Mouse (Mus musculus) embryonic facial prominence, embryonic 14.5 days (tissue): ENCODE data around the gene Cdc25a. TPM values are rescaled to one million over a fixed set of nuclear protein-coding genes. Genes with fewer than 3 reads are reported as not detected.
A peak's percentile ranks its signal among the peaks of the same experiment; 100 is the strongest.

Experiments
- ATAC-seq: fragments of 200-750 bp; cut with Nextera tagmentation; 2 replicates; pipeline ENCODE4 v1.8.0; 2017; ENCODE audit warnings: low read depth, moderate number of reproducible peaks, moderate TSS enrichment
- DNase-seq: peaks from one replicate; pipeline ENCODE4 v3.0.0-alpha.2; 2015; ENCODE audit warnings: low spot score
- H3K27ac ChIP-seq: fragments of 300-500 bp; sonication (generic); replicated peaks from 2 replicates; pipeline ENCODE4 v1.5.1; 2014; ENCODE audit warnings: low read depth, mild to moderate bottlenecking, low read length, moderate library complexity
- H3K27me3 ChIP-seq: fragments of 300-500 bp; sonication (generic); replicated peaks from 2 replicates; pipeline ENCODE4 v1.6.1; 2014; ENCODE audit warnings: low read length; ENCODE audit not compliant: control insufficient read depth, insufficient read depth
- H3K36me3 ChIP-seq: fragments of 300-500 bp; sonication (generic); 2 replicates; pipeline ENCODE4 v1.6.1; 2014; ENCODE audit warnings: low read length, mixed read lengths; ENCODE audit not compliant: control insufficient read depth, insufficient read depth
- H3K4me1 ChIP-seq: fragments of 300-500 bp; sonication (generic); 2 replicates; pipeline ENCODE4 v1.6.1; 2014; ENCODE audit warnings: antibody characterized with exemption, low read length; ENCODE audit not compliant: control insufficient read depth, insufficient read depth
- H3K4me2 ChIP-seq: fragments of 300-500 bp; sonication (generic); 2 replicates; pipeline ENCODE4 v1.6.1; 2014; ENCODE audit warnings: low read depth, mild to moderate bottlenecking, low read length, moderate library complexity, mixed read lengths
- H3K4me3 ChIP-seq: fragments of 300-500 bp; sonication (generic); 2 replicates; pipeline ENCODE4 v1.5.1; 2014; ENCODE audit warnings: low read depth, mild to moderate bottlenecking, low read length
- H3K9ac ChIP-seq: fragments of 300-500 bp; sonication (generic); 2 replicates; pipeline ENCODE4 v1.6.1; 2014; ENCODE audit warnings: low read depth, mild to moderate bottlenecking, low read length, moderate library complexity, mixed read lengths
- H3K9me3 ChIP-seq: fragments of 300-500 bp; sonication (generic); 2 replicates; pipeline ENCODE4 v1.6.1; 2016; ENCODE audit warnings: low read length; ENCODE audit not compliant: control insufficient read depth
- WGBS: fragments of 180-500 bp; shearing (Covaris S2); extraction: QIAGEN DNeasy Blood & Tissue Kit; methylation state at CpG from one replicate; pipeline ENCODE4 v1.1.7; 2014; 5-methylcytosine and 5-hydroxymethylcytosine counted together
- polyA plus RNA-seq: library from polyadenylated mRNA; unstranded; fragments of >200 nt; fragmentation: Nextera tagmentation; extraction: Ambion mirVana; gene quantifications from 2 replicates; pipeline ENCODE4 v1.2.1, GENCODE M21; 2014

The Cdc25a gene
- polyA plus RNA-seq, 1 experiment from 2014 or later: 24.5 TPM

GRCm38 (mm10) chr9:109909926-109910325 lies 34.5 kb downstream of the Cdc25a start:
- H3K9me3 ChIP-seq: no peaks in the 10 kb centered on the region
- no peaks in the 10 kb centered on the region for H3K36me3 ChIP-seq
- H3K4me3 ChIP-seq: no peak overlapping the region
- DNase-seq: no peak
- no peak overlapping the region for H3K4me2 ChIP-seq
- H3K27me3 ChIP-seq: no peaks in the 10 kb centered on the region
- WGBS: 83% methylated on average over 4 of the region's 4 CpGs
- H3K9ac ChIP-seq: no peak overlapping the region
- H3K27ac ChIP-seq: no peak overlapping the region
- no peaks in the 10 kb centered on the region for H3K4me1 ChIP-seq
- no peak for ATAC-seq

- Histone ChIP-seq H3K4me2 (no peak overlapping the region), H3K9ac (no peak overlapping the region), H3K27me3 (no peaks in the 10 kb centered on the region), H3K27ac (no peak overlapping the region), H3K4me1 (no peaks in the 10 kb centered on the region), H3K36me3 (no peaks in the 10 kb centered on the region), H3K4me3 (no peak overlapping the region), H3K9me3 (no peaks in the 10 kb centered on the region)
- ATAC-seq: no peak
- no peak for DNase-seq
- WGBS: 79% methylated on average over 7 of the region's 7 CpGs
These were observed 36.4 kb downstream of the Cdc25a start for GRCm38 (mm10) chr9:109911779-109912178.

GRCm38 (mm10) chr9:109914269-109914926 lies 39.0 kb downstream of the Cdc25a start:
- no peaks in the 10 kb centered on the region for H3K9me3 ChIP-seq
- H3K27me3 ChIP-seq: no peaks in the 10 kb centered on the region
- no peak overlapping the region for H3K4me2 ChIP-seq
- no peak overlapping the region for H3K27ac ChIP-seq
- ATAC-seq: no peak
- DNase-seq: no peak
- H3K9ac ChIP-seq: no peak overlapping the region
- no peaks in the 10 kb centered on the region for H3K4me1 ChIP-seq
- 62% methylated on average over 4 of the region's 4 CpGs for WGBS
- H3K4me3 ChIP-seq: no peak overlapping the region
- H3K36me3 ChIP-seq: no peaks in the 10 kb centered on the region

- H3K4me3 ChIP-seq: no peak overlapping the region
- H3K9ac ChIP-seq: no peak overlapping the region
- DNase-seq (no peak), ATAC-seq (no peak)
- H3K4me2 ChIP-seq: no peak overlapping the region
- H3K27me3 ChIP-seq: no peaks in the 10 kb centered on the region
- 91% methylated on average over 2 of the region's 2 CpGs for WGBS
- H3K9me3 ChIP-seq: no peaks in the 10 kb centered on the region
- no peak overlapping the region for H3K27ac ChIP-seq
- H3K4me1 ChIP-seq: no peaks in the 10 kb centered on the region
- H3K36me3 ChIP-seq: no peaks in the 10 kb centered on the region
These were observed 42.6 kb downstream of the Cdc25a start for GRCm38 (mm10) chr9:109917931-109918330.

- H3K9ac ChIP-seq: no peak overlapping the region
- WGBS: 93% methylated on average over 3 of the region's 3 CpGs
- ATAC-seq: no peak
These were observed 53.8 kb downstream of the Cdc25a start for GRCm38 (mm10) chr9:109929131-109929530.

GRCm38 (mm10) chr9:109930063-109930462 lies 54.7 kb downstream of the Cdc25a start:
- no peak overlapping the region for H3K27ac ChIP-seq
- H3K4me1 ChIP-seq: peaks cover 7% of the 10 kb centered on the region; the same call in 1 of the 2 replicates
- H3K27me3 ChIP-seq: no peaks in the 10 kb centered on the region
- H3K9me3 ChIP-seq: no peaks in the 10 kb centered on the region
- H3K4me3 ChIP-seq: no peak overlapping the region
- DNase-seq: no peak
- WGBS: 91% methylated on average over 5 of the region's 5 CpGs
- H3K4me2 ChIP-seq: no peak overlapping the region
- no peak overlapping the region for H3K9ac ChIP-seq
- H3K36me3 ChIP-seq: no peaks in the 10 kb centered on the region
- ATAC-seq: no peak

More at GRCm38 (mm10) chr9:109929131-109929530, 53.8 kb downstream of the Cdc25a start:
- Histone ChIP-seq H3K9me3 (no peaks in the 10 kb centered on the region), H3K4me2 (no peak overlapping the region), H3K27me3 (no peaks in the 10 kb centered on the region), H3K4me1 (peaks cover 7% of the 10 kb centered on the region; the same call in 1 of the 2 replicates), H3K27ac (no peak overlapping the region), H3K4me3 (no peak overlapping the region), H3K36me3 (no peaks in the 10 kb centered on the region)
- DNase-seq: no peak

- ATAC-seq: no peak
- H3K9ac ChIP-seq: peak overlapping the region; percentile 84
- no peak for DNase-seq
These were observed 55.4 kb downstream of the Cdc25a start for GRCm38 (mm10) chr9:109930752-109931151.

GRCm38 (mm10) chr9:109931257-109932171 lies 56.1 kb downstream of the Cdc25a start, which contains the start of gene Map4:
Map4 (plus strand) TSS chr9:109931460.
- ATAC-seq (peak; percentile 97), DNase-seq (peak; percentile 98)
- Histone ChIP-seq H3K9me3 (no peaks in the 10 kb centered on the region), H3K9ac (peak within 1 kb of the TSS; percentile 84), H3K4me1 (peaks cover 7% of the 10 kb centered on the region; the same call in 1 of the 2 replicates), H3K4me2 (peak within 1 kb of the TSS; percentile 73), H3K4me3 (peak within 1 kb of the TSS; percentile 82), H3K36me3 (no peaks in the 10 kb centered on the region), H3K27me3 (no peaks in the 10 kb centered on the region), H3K27ac (peak within 1 kb of the TSS; percentile 95)
- WGBS: under 1% methylated on average over 40 of the region's 94 CpGs

More at GRCm38 (mm10) chr9:109930752-109931151, 55.4 kb downstream of the Cdc25a start:
- Histone ChIP-seq H3K36me3 (no peaks in the 10 kb centered on the region), H3K27ac (peak overlapping the region; percentile 95), H3K4me1 (peaks cover 7% of the 10 kb centered on the region; the same call in 1 of the 2 replicates), H3K27me3 (no peaks in the 10 kb centered on the region), H3K4me2 (peak overlapping the region; percentile 73), H3K9me3 (no peaks in the 10 kb centered on the region), H3K4me3 (peak overlapping the region; percentile 82)
- WGBS: 70% methylated on average over 6 of the region's 6 CpGs
